26 mouse cellular contexts compared by ENCODE assay signal in the genomic region with DNA sequence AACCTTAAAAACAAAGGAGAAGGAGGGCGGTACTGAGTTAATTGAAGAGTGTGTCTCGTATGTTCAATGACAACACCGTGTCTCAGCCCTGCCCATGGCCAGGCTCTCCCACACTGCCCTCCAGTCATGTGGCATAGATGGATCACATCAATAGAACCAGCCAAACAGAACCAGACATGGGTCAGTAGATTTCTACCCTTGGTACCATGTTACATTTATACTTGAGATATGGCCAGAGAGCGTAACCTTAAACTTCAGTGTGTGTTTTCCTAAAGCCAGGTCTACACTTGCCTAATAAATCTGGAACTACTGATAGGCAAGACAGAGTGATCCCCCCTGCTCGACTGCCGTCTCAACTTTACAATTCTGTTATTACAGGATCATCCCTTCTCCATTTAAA.
"Had no signal": no experiment of that assay in that cellular context is flagged by ENCODE, and none has a peak within 500 bp of the region (broad histone marks: within the 10 kb centered on the region; RNA-seq: fewer than 3 reads in every experiment).

No protein-coding gene starts in this region.

- H3K4me3 ChIP-seq: gastrocnemius, adult 2 months; heart, embryonic 10.5 days; heart, embryonic 12.5 days; hindbrain, embryonic 10.5 days; hindbrain, embryonic 12.5 days; intestine, embryonic 15.5 days; layer of hippocampus, adult 2 months; left cerebral cortex, adult 2 months; limb, embryonic 10.5 days; limb, embryonic 12.5 days; liver, embryonic 13.5 days; liver, embryonic 15.5 days had no signal

- H3K9ac ChIP-seq: forebrain, postnatal 0 days; heart, embryonic 12.5 days; hindbrain, embryonic 12.5 days; hindbrain, embryonic 14.5 days; intestine, embryonic 15.5 days; limb, embryonic 12.5 days; liver, embryonic 13.5 days; liver, embryonic 15.5 days had no signal

- H3K4me2 ChIP-seq: heart, embryonic 12.5 days; hindbrain, embryonic 12.5 days; hindbrain, embryonic 14.5 days; intestine, embryonic 15.5 days; limb, embryonic 12.5 days; liver, embryonic 11.5 days; liver, embryonic 13.5 days; liver, embryonic 15.5 days had no signal

- H3K27ac ChIP-seq: gastrocnemius, adult 2 months; heart, embryonic 10.5 days; hindbrain, embryonic 10.5 days; hindbrain, embryonic 12.5 days; hindbrain, embryonic 14.5 days; intestine, embryonic 15.5 days; layer of hippocampus, adult 2 months; left cerebral cortex, adult 2 months; limb, embryonic 10.5 days; limb, embryonic 12.5 days; liver, embryonic 13.5 days; liver, embryonic 15.5 days had no signal

- DNase-seq: forebrain, postnatal 0 days; gastrocnemius, adult 2 months; gastrocnemius, postnatal 10 days; gastrocnemius, postnatal 25 days; heart, adult 18-20 months; heart, postnatal 10 days; heart, postnatal 4 days; kidney, adult 18-20 months; kidney, postnatal 14 days; liver; liver, embryonic 13.5 days had no signal

- H3K27me3 ChIP-seq: heart, embryonic 12.5 days; hindbrain, embryonic 12.5 days; intestine, embryonic 15.5 days; limb, embryonic 12.5 days; liver, embryonic 13.5 days; liver, embryonic 15.5 days had no signal

- H3K9me3 ChIP-seq: heart, embryonic 10.5 days; heart, embryonic 12.5 days; hindbrain, embryonic 10.5 days; hindbrain, embryonic 12.5 days; intestine, embryonic 15.5 days; limb, embryonic 10.5 days; limb, embryonic 12.5 days; liver, embryonic 13.5 days; liver, embryonic 15.5 days had no signal

- H3K4me1 ChIP-seq: heart, embryonic 10.5 days; liver, embryonic 13.5 days; liver, embryonic 15.5 days had no signal

- ATAC-seq: forebrain, postnatal 0 days; hindbrain, embryonic 16.5 days; inflammation-experienced regulatory T-cells, adult 6 months; intestine, embryonic 15.5 days; intestine, postnatal 0 days had no signal

- H3K36me3 ChIP-seq: heart, embryonic 10.5 days; heart, embryonic 12.5 days; hindbrain, embryonic 10.5 days; hindbrain, embryonic 12.5 days; intestine, embryonic 15.5 days; limb, embryonic 10.5 days; limb, embryonic 12.5 days; liver, embryonic 13.5 days; liver, embryonic 15.5 days had no signal
